Mouse (Mus musculus) thymus, adult 18-20 months (tissue): ENCODE results near the gene Dtx2.
A peak's percentile ranks its signal among the peaks of the same experiment; 100 is the strongest.

Experiments
- DNase-seq, 2 experiments: peaks; one replicate each; pipeline ENCODE4 v3.0.0; 2022; ENCODE audit warnings: mixed read lengths in 2 of 2

Dtx2 gene

DNA sequence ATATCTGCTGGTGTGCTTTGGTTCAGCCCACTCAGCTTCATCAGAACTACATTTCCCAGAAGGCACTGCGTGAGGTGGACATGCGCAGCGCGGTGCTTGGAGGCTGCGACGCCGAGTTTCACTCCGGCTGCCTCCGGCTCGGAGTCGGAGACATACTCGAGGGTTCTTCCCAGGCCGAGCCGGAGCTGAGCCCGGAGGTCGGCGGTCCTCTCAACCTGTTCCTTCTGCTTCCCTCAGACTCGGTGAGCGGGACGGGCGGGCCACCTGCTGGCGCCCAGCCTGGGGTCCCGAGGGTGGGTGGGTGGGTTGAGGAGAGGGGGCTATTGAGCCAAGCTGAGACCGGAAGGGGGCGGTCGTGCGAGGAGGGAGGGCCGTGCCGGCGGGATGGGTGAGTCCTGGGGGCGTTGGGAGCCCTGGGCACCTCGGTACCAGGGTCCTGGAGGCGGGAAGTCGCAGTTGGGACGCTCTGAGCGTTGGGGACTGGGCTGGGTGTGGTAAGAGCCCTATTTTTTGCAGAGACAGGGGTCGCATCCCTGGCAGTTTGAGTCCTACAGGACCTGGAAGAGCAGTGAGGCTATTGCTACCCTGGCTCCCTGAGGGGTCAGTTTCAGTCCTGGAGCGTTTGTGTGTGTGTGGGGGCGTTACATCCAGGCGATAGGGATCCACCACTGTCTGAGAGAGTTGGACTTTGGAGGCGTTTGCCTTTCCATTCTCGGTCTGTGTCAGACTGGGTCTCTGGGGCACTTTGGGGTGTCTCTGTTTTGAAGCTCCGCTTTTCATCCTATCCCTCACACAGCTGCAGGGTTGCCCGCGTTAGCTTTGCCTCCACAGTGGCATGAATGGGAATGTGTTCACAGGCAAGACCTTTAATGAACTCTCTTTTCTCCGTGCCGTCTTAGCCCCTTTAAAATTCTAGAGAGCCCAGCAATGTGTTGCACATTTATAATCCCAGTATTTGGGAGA lies at the start of gene Dtx2:
Dtx2 (plus strand) TSS at position 76 of the 963 bp plus-strand sequence.
- DNase-seq: peak; percentile 79 to 83

DNA sequence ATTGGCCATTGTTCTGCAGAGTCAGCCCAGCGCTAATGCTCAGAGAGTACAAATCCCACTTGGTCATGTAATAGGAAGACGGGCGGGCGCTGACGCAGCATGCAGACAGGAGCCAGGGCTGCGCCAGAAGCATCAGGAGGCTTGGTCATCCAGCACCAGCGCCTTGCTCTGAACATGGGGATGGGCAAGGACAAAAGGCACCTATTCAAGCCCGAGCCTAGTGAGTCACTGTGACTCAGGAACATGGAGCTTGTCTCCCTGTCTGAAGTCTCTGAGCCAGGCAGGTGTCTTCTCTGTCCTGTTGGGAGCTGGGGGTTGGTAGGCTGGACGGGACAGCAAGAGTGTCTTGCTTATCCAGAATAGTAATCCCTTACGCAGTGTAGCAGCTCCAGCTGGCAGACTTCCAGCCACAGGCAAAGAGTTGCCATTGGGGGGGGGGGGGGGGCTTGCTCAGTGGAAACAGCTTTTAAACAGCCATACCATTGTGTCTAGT lies 48.6 kb upstream of the Dtx2 start:
- no peak for DNase-seq

DNA sequence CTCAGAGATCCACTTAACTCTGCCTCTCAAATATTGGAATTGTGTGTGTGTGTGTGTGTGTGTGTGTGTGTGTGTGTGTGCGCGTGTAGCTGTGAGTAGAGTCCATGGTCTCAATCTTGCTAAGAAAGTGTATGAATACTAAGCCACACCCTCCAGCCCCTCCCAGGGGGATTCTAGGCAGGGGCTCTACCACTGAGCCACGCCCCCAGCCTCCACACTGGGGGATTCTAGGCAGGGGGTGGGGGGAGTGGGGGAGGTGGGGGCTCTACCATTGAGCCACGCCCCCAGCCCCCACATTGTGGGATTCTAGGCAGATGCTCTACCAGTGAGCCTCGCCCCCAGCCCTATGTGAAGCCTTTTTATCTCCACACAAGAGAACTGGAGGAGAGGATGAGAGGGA lies 48.0 kb upstream of the Dtx2 start:
- no peak for DNase-seq

DNA sequence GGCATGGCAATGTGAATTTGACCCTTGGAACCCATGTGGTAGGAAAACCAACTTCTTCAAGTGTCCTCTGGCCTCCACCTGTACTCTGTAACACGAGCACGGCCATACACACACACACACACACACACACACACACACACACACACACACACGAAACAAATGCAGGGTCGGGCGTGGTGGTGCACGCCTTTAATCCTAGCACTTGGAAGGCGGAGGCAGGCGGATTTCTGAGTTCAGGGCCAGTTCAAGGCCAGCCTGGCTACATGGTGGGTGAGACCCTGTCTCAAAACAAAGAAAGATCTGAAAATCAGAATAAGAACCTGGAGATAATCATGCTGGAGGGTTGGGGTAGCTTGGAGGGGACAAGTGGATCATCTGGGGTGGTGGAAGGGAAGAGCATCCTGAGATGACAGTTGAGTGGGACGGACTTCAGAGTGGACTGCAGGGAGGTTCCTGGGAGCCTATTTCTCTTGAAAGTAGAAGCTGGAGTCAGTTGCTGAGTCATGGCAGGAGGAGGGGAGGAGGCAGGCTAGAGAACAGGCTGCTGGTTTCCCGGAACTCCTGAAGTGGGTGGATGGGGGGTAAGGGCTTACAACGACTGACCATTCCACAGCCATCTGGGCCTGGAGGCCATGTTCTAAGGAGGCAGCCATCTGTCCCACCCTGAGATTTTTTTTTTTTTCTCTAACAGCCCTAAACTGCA lies 43.7 kb upstream of the Dtx2 start:
- DNase-seq: no peak

DNA sequence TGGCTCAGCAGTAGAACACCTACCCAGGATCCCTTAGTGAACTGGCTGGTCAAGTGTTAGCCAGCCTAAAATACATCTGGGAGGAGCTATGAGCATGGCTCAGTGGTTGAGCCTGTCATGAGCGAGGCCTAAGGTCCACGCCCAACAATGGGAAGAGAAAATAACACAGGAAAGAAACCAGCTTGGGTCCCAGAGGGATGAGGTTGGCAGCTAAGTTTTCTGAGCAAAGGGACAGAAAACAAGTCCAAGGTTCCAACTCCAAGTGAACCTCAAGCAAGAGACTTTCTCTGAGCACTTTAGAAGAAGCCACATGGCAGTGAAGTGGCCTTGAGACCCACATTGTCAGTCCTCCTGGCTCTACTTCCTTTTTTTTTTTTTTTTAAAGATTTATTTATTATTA lies 42.9 kb upstream of the Dtx2 start:
- DNase-seq: no peak

DNA sequence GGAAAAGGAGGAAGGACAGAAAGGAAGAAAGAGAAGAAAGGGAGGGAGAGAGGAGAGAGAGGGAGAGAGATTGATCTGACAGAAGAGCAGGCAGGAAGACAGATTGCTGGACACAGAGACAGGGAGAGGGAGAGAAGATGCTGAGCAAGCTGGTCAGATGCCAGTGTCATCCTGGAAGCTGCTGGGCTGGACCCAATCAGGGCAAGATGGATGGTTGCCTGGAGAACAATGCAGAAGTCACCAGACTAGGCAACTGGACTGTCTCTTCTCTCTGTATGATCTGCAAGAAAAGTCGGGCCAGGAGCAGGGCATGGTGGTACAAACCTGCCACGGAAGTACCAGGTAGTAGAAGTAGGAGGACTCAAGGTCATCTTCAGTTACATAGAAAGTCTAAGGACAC lies 41.8 kb upstream of the Dtx2 start:
- no peak for DNase-seq

DNA sequence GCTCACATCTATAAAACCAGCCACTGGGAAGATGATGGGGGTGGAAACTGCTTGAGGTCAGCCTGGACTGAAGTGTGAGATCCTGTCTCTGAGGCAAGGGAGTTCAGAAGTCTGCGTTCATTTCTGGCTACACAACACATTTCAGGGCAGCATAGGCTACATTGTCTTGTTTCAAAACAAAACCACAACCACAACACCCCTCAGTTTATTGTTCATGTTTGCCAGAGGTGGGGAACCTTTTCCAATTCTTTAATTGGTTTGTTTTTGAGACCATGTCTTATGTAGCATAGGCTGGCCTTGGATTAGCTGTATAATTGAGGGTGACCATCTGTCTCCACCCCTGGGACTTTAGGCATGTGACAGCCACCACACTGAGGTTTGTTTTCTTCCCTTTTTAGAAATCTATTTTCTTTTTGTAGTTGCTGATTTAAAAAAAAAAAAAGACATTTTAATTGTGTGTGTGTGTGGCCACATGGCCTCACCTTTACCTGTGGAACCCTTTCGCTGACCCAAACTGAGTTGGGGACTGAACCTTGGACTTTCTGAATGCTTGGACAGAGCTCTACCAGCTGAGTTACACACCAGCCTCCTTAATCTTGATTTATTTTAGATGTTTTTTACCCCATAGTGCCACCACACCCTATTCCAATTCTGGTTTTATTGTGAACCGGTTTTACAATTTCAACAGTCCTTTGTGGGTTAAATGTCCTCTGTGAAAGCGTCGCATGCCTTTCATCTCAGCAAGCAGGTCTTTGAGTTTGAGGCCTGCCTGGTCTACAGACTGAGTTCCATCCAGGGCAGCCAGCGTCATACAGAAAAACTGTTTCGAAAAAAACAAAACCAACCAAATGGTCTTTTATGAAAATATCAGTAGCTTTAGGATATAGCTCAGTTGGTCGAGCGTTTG lies 38.0 kb upstream of the Dtx2 start:
- no peak for DNase-seq

DNA sequence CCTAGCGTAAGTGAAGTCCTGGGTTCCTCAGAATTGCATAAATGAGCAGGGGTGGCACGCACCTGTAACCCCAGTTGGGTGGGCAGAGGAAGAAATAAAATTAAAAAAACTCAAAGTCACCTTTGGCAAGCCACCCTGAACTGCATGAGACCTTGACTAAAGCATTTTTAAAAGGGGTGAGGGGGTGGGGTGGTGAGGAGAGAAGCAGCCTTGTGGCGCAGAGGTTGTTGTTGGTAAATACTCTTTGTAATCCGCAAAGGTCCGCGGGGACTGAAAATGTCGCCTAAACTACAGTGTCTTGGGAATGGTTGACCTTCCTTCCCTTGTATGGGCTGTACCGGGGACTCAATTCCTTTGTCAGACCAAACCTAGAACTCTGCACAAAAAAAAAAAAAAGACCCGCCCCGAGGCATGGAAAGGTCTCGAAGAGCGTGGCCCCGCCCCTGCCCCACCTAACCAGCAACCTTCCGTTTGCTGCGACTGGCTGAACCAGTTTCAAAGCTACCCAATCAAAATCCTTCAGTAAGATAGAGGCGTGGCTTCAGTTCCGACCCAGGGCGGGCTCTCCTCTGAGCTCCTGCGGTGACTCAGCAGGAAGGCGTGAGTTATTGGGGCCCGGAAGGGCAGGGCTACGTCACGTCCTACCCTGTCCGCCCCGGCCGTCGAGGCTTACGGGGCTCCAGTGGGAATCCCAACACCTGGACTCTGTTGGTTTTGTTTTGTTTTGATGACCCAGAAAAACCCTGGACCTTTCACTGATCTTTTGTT lies 37.2 kb upstream of the Dtx2 start:
- DNase-seq: peak; percentile 93 to 98

DNA sequence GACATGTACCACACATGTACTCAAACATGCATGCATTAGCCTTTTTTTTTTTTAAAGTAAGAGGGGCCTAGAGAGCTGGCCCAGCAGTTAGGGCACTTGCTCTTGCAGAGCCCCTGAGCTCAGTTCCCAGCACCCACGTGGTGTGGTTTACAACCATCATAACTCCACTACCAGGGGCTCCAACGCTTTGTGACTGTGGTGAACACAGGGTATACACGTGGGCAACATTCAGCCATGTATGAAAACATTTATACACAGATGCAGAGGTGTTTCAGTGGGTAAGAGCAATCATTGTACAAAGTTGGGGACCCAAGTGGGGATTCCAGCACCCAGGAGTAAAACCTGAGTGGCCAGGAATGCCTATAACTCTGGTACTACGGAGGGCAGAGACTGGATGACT lies 36.2 kb upstream of the Dtx2 start:
- DNase-seq: no peak

DNA sequence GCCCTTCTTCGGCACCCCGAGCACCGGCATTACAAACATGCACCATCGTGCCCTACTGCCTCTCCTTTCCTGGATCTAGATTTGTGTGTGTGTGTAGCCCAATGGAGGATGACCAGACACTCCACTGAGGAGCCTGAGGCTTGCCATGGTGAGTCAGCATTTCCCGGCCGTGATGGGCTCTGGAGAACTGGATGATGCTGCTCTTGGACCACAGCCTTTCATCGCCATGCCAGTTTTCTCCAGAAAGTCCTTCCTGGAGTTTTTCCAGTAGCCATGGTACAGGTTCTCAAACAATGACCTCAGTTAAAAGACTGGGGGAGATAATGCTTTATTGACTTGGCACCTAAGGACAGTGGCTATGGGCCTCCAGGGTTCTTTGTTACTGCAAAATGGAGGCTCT lies 34.7 kb upstream of the Dtx2 start:
- DNase-seq: no peak

DNA sequence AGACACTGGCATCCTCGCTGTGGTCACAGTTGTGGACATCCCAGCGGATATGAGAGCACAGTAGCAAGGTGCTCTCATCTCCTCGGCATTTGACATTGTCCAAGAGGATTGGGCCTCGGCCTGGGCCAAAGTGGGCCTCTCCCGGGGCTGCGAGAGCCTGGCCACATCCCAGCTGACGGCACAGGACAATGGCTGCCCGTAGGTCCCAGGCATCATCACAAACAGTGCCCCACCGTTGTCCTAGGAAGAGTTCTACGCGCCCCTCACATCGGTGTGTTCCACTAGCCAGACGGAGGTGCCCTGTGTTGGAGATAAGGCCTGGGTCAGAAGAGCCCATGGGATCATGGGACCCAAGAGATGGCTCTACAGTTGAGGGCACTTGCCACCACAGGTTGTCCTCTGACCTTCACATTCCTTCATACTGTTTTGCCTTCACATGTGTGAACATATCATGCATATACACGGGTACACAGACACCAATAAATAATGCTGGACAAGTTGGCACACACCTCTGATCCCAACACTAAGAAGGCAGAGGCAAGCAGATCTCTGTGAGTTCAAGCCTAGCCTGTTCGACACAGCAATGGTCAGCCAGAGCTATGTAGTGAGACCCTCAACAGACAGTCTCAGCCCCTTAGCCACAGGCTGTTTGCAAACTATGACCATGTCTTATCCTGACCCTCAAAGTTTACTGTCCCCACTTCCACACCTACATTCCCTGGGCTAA lies 33.5 kb upstream of the Dtx2 start:
- peak in 1 of 2 experiments; percentile 29 for DNase-seq

DNA sequence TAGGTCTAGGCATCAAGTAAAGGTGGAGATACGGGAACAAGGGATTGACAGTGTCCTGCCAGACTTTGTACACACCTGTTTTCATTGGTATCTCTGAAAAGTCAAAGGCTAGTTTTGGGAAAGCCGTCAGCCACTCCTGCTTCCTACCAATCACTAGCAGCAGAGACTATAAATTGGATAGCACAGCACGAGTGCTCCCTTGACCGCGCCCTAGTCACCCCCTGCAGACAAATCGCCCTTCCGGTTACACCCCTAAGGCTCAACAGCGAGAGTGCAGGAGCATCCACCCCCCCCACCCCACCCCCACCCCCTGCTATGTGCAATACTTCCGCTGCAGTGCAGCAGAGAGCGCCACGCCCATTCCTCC lies 32.5 kb upstream of the Dtx2 start:
- no peak for DNase-seq

DNA sequence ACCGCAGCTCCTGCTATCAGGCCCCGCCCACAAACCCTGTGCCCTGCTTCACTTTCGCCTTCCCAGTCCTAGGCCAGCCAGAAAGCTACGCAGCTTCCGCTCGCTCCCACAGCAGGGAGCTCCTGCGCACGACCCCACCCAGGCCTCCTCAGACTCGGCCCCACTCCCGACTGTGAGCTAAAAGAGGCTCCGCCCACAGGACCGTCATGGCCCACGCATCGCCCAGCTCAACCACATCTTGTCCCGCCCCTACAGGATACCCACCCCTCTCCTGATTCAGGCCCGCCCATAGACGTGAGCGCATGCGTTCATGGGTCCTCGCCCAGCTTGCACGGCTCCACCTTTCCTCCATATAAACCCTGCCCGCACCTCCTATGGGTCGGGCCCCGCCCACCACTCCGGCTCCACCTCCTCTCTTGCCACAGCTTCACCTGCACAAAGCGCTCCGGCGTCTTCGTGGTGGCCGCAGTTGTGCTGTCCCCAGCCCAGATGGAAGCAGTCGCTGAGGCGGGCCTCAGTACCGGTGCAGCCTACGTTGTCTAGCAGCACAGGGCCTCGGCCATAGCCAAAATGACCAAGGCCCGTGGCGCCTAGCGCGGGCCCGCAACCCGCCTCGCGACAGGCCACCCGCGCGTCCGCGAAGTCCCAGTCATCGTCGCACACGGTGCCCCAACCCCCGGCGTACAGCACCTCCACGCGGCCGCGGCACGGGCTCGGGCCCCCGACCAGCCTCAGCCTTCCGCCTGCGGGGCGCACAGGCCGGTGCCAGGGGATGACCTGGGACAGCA lies 31.9 kb upstream of the Dtx2 start:
- DNase-seq: peak; percentile 99 to 100

DNA sequence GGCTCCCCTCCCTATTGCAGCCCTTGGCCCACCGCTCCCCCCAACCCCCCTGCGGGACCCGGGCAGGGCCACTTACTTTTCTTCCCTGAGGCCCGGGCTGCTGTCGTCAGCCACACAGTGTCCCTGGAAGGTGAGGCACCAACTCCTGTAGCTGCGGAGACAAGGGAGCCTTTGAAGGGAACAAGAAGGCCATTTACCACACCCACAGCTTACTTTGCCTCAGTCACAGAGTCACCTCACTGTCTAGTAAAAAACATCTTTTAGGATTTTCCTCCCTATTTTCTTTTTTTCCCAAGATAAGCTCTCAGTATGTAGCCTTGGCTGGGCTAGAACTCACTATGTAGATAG lies 31.3 kb upstream of the Dtx2 start:
- no peak for DNase-seq

DNA sequence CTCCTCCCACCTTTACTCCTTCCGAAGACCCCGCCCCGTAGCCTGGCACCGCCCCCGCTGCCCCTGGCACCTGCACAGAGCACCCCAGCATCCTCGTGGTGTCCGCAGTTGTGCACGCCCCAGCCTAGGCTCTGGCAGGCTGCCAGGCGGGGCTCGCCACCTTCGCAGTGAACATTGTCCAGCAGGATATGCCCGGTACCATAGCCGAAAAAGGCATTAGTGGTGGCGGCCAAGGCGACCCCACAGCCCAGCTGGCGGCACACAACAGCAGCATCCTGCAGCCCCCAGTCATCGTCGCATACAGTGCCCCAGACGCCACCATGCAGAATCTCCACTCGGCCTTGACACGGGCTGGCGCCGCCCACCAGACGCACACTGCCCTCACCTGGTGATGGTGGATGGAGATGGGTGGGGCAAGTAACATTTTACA lies 29.1 kb upstream of the Dtx2 start:
- peak in 1 of 2 experiments; percentile 31 for DNase-seq

DNA sequence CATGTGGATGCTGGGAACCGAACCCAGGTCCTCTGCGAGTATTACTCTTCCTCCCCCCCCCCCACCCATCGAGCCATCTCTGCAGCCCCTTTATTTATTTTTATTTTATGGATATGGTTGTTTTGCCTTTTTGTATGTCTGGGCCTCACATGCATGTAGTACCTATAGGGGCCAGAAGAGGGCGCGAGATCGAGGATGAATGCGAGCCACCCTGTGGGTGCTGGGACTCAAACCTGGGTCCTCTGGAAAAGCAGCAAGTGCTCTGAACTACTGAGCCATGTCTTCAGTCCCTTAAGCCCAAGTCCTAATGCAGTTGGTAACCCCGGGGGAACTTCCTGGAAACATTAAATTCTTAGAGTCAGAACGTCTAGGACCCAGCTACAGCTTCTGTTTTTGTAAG lies 27.7 kb upstream of the Dtx2 start:
- DNase-seq: no peak

DNA sequence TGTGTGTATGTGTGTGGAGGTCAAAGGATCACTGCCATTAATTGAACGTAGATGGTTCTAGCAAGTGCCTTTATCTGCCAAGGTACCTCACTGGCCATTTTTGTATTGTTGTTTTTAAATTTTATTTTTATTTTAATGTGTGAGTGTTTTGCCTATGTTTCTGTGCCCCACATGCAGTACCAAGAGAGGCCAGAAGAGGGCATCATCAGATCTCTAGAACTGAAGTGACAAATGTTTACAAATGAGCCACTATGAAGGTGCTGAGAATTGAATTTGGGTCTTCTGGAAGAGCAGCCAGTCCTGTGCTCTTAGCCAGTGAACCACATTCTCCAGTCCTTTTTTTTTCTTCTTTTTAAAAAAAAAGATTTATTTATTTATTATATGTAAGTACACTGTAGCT lies 25.8 kb upstream of the Dtx2 start:
- no peak for DNase-seq

DNA sequence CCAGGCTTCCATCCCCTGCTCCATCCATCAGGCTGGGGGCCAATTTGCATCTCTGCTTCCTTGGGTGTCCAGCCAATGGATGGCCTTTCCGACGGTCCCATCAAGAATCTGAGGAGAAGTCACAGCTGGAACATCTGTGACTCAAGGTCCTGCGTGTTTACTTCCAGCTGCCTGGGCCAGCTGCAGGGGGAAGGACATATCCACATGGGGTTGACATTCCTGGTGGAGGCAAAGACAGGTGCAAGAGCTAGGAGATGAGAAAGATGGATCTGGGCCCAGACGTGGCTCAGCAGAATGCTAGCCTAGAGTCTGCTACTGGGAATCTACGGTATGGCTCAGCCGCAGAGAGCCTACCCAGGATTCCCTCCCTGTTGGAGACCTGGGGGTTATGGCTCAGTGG lies 24.4 kb upstream of the Dtx2 start:
- no peak for DNase-seq

DNA sequence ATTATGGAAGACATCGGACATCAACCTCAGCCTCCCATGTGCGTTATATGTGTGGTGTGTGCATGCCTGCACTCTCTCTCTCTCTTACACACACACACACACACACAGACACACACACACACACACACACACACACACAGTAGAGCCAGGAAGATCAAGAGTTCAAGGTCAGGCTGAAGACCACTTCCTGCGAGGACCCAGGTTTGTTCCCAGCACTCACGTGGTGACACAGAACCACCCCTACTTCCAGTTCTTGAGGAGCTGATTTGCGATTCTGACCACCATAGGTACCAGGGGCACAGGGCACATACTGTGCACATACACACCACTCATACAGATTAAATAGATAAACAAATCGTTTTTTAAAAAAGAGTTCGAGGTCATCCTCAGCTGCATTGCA lies 22.7 kb upstream of the Dtx2 start:
- no peak for DNase-seq

DNA sequence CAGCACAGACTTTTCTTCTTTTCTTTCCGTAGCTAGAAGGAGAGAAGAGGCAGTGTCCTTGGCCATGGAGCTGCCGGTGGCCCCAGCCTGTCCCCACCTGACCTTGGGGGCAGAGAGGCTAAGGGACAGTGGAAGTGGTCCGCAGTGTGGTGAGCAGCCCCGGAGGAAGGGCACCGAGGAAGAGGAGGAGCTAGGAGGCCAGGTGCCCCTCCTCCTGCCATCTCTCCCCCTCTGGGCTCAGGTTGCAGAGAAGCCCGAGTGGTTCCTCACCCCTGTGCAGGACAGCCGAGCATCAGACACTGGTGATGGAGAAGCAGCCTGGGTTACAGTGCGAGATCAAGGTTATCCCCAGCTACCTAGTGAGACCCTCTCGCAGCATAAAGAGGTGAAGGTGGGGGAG lies 20.2 kb upstream of the Dtx2 start, which contains the start of gene Ssc4d:
Ssc4d (minus strand) TSS at position 167 of the 400 bp plus-strand sequence.
- no peak for DNase-seq
